19 mouse cellular contexts compared by ENCODE assay signal in genomic region chr1:160651691-160652090, GRCm38 (mm10).
"Had no signal": no experiment of that assay in that cellular context is flagged by ENCODE, and none has a peak within 500 bp of the region (broad histone marks: within the 10 kb centered on the region; RNA-seq: fewer than 3 reads in every experiment).

No protein-coding gene starts in this region.

- H3K4me1 ChIP-seq: liver, embryonic 12.5 days; liver, embryonic 15.5 days; lung, embryonic 15.5 days had no signal

- DNase-seq: kidney, postnatal 10 days; kidney, postnatal 4 days; liver; lung, adult 18-20 months; lung, postnatal 10 days; lung, postnatal 36 days; midbrain, embryonic 14.5 days; right cerebral cortex, postnatal 4 days; thymus, adult 2 months; thymus, postnatal 14 days; thymus, postnatal 4 days had no signal

- H3K27ac ChIP-seq: kidney, embryonic 15.5 days; limb, embryonic 10.5 days; limb, embryonic 13.5 days; liver, embryonic 12.5 days; liver, embryonic 15.5 days; lung, embryonic 15.5 days; stomach, postnatal 0 days had no signal

- H3K27me3 ChIP-seq: kidney, embryonic 15.5 days; limb, embryonic 13.5 days; liver, embryonic 12.5 days; liver, embryonic 15.5 days; lung, embryonic 15.5 days had no signal

- H3K36me3 ChIP-seq: kidney, embryonic 15.5 days; limb, embryonic 10.5 days; limb, embryonic 13.5 days; liver, embryonic 12.5 days; liver, embryonic 15.5 days; lung, embryonic 15.5 days had no signal

- ATAC-seq: liver, embryonic 12.5 days had no signal

- H3K9me3 ChIP-seq: kidney, embryonic 15.5 days; limb, embryonic 10.5 days; limb, embryonic 13.5 days; liver, embryonic 12.5 days; liver, embryonic 15.5 days; lung, embryonic 15.5 days had no signal

- H3K9ac ChIP-seq: kidney, embryonic 15.5 days; limb, embryonic 13.5 days; liver, embryonic 12.5 days; liver, embryonic 15.5 days; lung, embryonic 15.5 days had no signal

- H3K4me2 ChIP-seq: kidney, embryonic 15.5 days; limb, embryonic 13.5 days; liver, embryonic 12.5 days; liver, embryonic 15.5 days; lung, embryonic 15.5 days; midbrain, embryonic 11.5 days had no signal

- H3K4me3 ChIP-seq: kidney, embryonic 15.5 days; limb, embryonic 10.5 days; limb, embryonic 13.5 days; liver, embryonic 12.5 days; liver, embryonic 15.5 days; lung, embryonic 15.5 days had no signal
